12 mouse cellular contexts compared by ENCODE assay signal in genomic region chr7:30525954-30526353, GRCm38 (mm10). TPM values are rescaled to one million over a fixed set of nuclear protein-coding genes. Genes with fewer than 3 reads are reported as not detected.
A peak's percentile ranks its signal among the peaks of the same experiment; 100 is the strongest.
DNase-seq lines count a peak whose midpoint lies in the region; ATAC-seq and TF ChIP-seq lines count a peak whose summit lies in the region.
"Had no signal": no experiment of that assay in that cellular context is flagged by ENCODE, and none has a peak within 500 bp of the region (broad histone marks: within the 10 kb centered on the region; RNA-seq: fewer than 3 reads in every experiment).

No protein-coding gene starts in this region.

- 0 out of 2 replicates have a peak overlapping the region, but pooled peaks have one; percentile 8 for H3K27ac ChIP-seq in stomach, postnatal 0 days (replicated peaks)
- H3K27ac ChIP-seq: midbrain, embryonic 12.5 days had no signal

- WGBS in stomach, postnatal 0 days = 29% methylated on average over 10 of the region's 10 CpGs

- no peaks in the 10 kb centered on the region for H3K9me3 ChIP-seq in stomach, postnatal 0 days (ENCODE audit: control insufficient read depth, low read length)
- H3K9me3 ChIP-seq: midbrain, embryonic 12.5 days had no signal

- H3K36me3 ChIP-seq in stomach, postnatal 0 days (ENCODE audit: control insufficient read depth, insufficient read depth, low read length) = peaks cover 19% of the 10 kb centered on the region; the same call in 1 of the 2 replicates

- intact Hi-C loops in heart, postnatal 36 days (cut with DNase I) = no loop called here
- intact Hi-C loops in left cerebral cortex, postnatal 14 days (cut with DNase I) = no loop called here

- no peak for TF ChIP-seq CTCF in stomach, postnatal 0 days (IDR thresholded peaks at IDR 0.05; ENCODE audit: low read depth)

- ATAC-seq in stomach, postnatal 0 days (ENCODE audit: low FRiP score, low TSS enrichment) = no peak
- ATAC-seq: activated CD4-positive, CD25-positive, alpha-beta regulatory T cell, adult 4 months had no signal

- no peaks in the 10 kb centered on the region for H3K4me1 ChIP-seq in stomach, postnatal 0 days (replicated peaks; ENCODE audit: control insufficient read depth, insufficient read depth)

- TF ChIP-seq EP300 in stomach, postnatal 0 days (optimal IDR thresholded peaks at IDR 0.05) = no peak

- H3K4me2 ChIP-seq in stomach, postnatal 0 days (replicated peaks; ENCODE audit: low read depth) = peak overlapping the region; percentile 33
- H3K4me2 ChIP-seq: midbrain, embryonic 12.5 days had no signal

- no peaks in the 10 kb centered on the region for H3K27me3 ChIP-seq in stomach, postnatal 0 days (ENCODE audit: control insufficient read depth, insufficient read depth, low read length)
- H3K27me3 ChIP-seq: midbrain, embryonic 12.5 days had no signal

- DNase-seq in heart, adult 11 months = peak; percentile 89
- no peak for DNase-seq in heart, postnatal 36 days
- peak; percentile 21 for DNase-seq in thymus, postnatal 0 days (ENCODE audit: low spot score)
- no peak for DNase-seq in thymus, postnatal 10 days (ENCODE audit: low spot score in 2 of 2)
- peak; percentile 22 to 49 for DNase-seq in lung, adult 18-20 months
- no peak for DNase-seq in stomach, postnatal 0 days (ENCODE audit: low spot score)
- DNase-seq in left cerebral cortex, postnatal 14 days (ENCODE audit: low spot score in 2 of 2) = no peak
- DNase-seq in urinary bladder, postnatal 4 days (ENCODE audit: low spot score in 2 of 2) = no peak
- DNase-seq: heart, postnatal 10 days; thymus, postnatal 25 days had no signal

- H3K9ac ChIP-seq in stomach, postnatal 0 days (ENCODE audit: low read length) = peak overlapping the region; percentile 31; the same call in 1 of the 2 replicates

- H3K4me3 ChIP-seq in stomach, postnatal 0 days (ENCODE audit: low read depth, low read length) = no peak overlapping the region
- H3K4me3 ChIP-seq: midbrain, embryonic 12.5 days had no signal

RNA-seq across cellular contexts. Expression of gene Arhgap33, which starts 8.9 kb away (rescaled TPM):
- under 1 TPM; 0.56 to 0.89 TPM for total RNA-seq in heart, postnatal 36 days (2021)
- 3.6 and 4.6 TPM in 2 replicates for polyA plus RNA-seq in thymus, postnatal 0 days (2015; fragmentation: Nextera tagmentation; extraction: Ambion mirVana)
- polyA plus RNA-seq in stomach, postnatal 0 days (2015; fragmentation: Nextera tagmentation; extraction: Ambion mirVana) = 1.5 and 1.6 TPM in 2 replicates
- 100 to 1,000 TPM; 233 to 246 TPM for total RNA-seq in left cerebral cortex, postnatal 14 days (2021)

RNA-seq across cellular contexts. Expression of gene Hspb6, which starts 26.0 kb away (rescaled TPM):
- total RNA-seq in heart, postnatal 36 days (2021) = 100 to 1,000 TPM; 749 to 757 TPM
- polyA plus RNA-seq in thymus, postnatal 0 days (2015; fragmentation: Nextera tagmentation; extraction: Ambion mirVana) = 6.9 and 7.5 TPM in 2 replicates
- polyA plus RNA-seq in stomach, postnatal 0 days (2015; fragmentation: Nextera tagmentation; extraction: Ambion mirVana) = 66.4 and 75.7 TPM in 2 replicates
- 10 to 100 TPM in 1 of 2 experiments, 1 to 10 TPM in 1; 5.3 to 10.8 TPM for total RNA-seq in left cerebral cortex, postnatal 14 days (2021)

RNA-seq across cellular contexts. Expression of gene Proser3, which starts 26.1 kb away (rescaled TPM):
- total RNA-seq in heart, postnatal 36 days (2021) = 1 to 10 TPM; 3.3 to 5.4 TPM
- 3.6 and 5.2 TPM in 2 replicates for polyA plus RNA-seq in thymus, postnatal 0 days (2015; fragmentation: Nextera tagmentation; extraction: Ambion mirVana)
- polyA plus RNA-seq in stomach, postnatal 0 days (2015; fragmentation: Nextera tagmentation; extraction: Ambion mirVana) = 2.2 and 2.3 TPM in 2 replicates
- 1 to 10 TPM; 2.7 to 3.8 TPM for total RNA-seq in left cerebral cortex, postnatal 14 days (2021)

RNA-seq across cellular contexts. Expression of gene Prodh2, which starts 32.5 kb away (rescaled TPM):
- total RNA-seq in heart, postnatal 36 days (2021) = not detected
- not detected in 2 replicates for polyA plus RNA-seq in thymus, postnatal 0 days (2015; fragmentation: Nextera tagmentation; extraction: Ambion mirVana)
- polyA plus RNA-seq in stomach, postnatal 0 days (2015; fragmentation: Nextera tagmentation; extraction: Ambion mirVana) = 0.42 and 0.68 TPM in 2 replicates
- total RNA-seq in left cerebral cortex, postnatal 14 days (2021) = not detected
- total RNA-seq: heart, postnatal 10 days had no signal
- polyA plus RNA-seq: activated CD4-positive, CD25-positive, alpha-beta regulatory T cell, adult 4 months; midbrain, embryonic 12.5 days had no signal

RNA-seq across cellular contexts. Expression of gene Lin37, which starts 33.7 kb away (rescaled TPM):
- total RNA-seq in heart, postnatal 36 days (2021) = 10 to 100 TPM; 13.4 to 16.0 TPM
- polyA plus RNA-seq in thymus, postnatal 0 days (2015; fragmentation: Nextera tagmentation; extraction: Ambion mirVana) = 91.1 and 96.6 TPM in 2 replicates
- polyA plus RNA-seq in stomach, postnatal 0 days (2015; fragmentation: Nextera tagmentation; extraction: Ambion mirVana) = 30.2 and 30.9 TPM in 2 replicates
- 10 to 100 TPM; 37.5 to 39.0 TPM for total RNA-seq in left cerebral cortex, postnatal 14 days (2021)

Comparison
In these comparisons a context has a peak if more than half of its experiments do, and no peak if none do; other contexts are left out.
1. DNase-seq: peak in heart, adult 11 months (single experiment), thymus, postnatal 0 days (single experiment) and lung, adult 18-20 months (2 of 2); none in heart, postnatal 36 days (0 of 2), thymus, postnatal 10 days (0 of 2), stomach, postnatal 0 days (single experiment), left cerebral cortex, postnatal 14 days (0 of 2) and urinary bladder, postnatal 4 days (0 of 2).
2. RNA of gene Arhgap33, which starts 8.9 kb away (total RNA-seq): 233 to 246 TPM in left cerebral cortex, postnatal 14 days; 0.56 to 0.89 TPM in heart, postnatal 36 days; every median in the first group is over 100 times any median in the second.
3. RNA of gene Hspb6, which starts 26.0 kb away (total RNA-seq): 749 to 757 TPM in heart, postnatal 36 days; 5.3 to 10.8 TPM in left cerebral cortex, postnatal 14 days; every median in the first group is over 10 times any median in the second.